Mouse (Mus musculus): Measurements from ENCODE around the gene Mark3. TPM values are rescaled to one million over a fixed set of nuclear protein-coding genes. Genes with fewer than 3 reads are reported as not detected.
A peak's percentile ranks its signal among the peaks of the same experiment; 100 is the strongest.
"Not testable (repeated sequence)": the region's sequence is repeated elsewhere in the genome, so short reads cannot be mapped to it uniquely, and the experiment has no call there.

The Mark3 gene
- total RNA-seq (2017): 92.2 to 123 TPM (median 92.7 TPM) in 3 replicates

GRCm38 (mm10) chr12:111574074-111574886 is at the start of gene Mark3:
Gene Mark3 (plus strand): TSS chr12:111574523.
- ATAC-seq (replicated peaks; ENCODE audit: insufficient number of reproducible peaks, low FRiP score, low TSS enrichment, poor library complexity, severe bottlenecking): peak; percentile 99

- ATAC-seq (replicated peaks; ENCODE audit: insufficient number of reproducible peaks, low FRiP score, low TSS enrichment, poor library complexity, severe bottlenecking): peak; percentile 75
These were observed 49.4 kb upstream of the Mark3 start for GRCm38 (mm10) chr12:111524883-111525282.

GRCm38 (mm10) chr12:111527643-111528281 is 46.6 kb upstream of the Mark3 start:
- no peak for ATAC-seq (replicated peaks; ENCODE audit: insufficient number of reproducible peaks, low FRiP score, low TSS enrichment, poor library complexity, severe bottlenecking)

GRCm38 (mm10) chr12:111529192-111529591 is 45.1 kb upstream of the Mark3 start:
- ATAC-seq (replicated peaks; ENCODE audit: insufficient number of reproducible peaks, low FRiP score, low TSS enrichment, poor library complexity, severe bottlenecking): no peak

- ATAC-seq (replicated peaks; ENCODE audit: insufficient number of reproducible peaks, low FRiP score, low TSS enrichment, poor library complexity, severe bottlenecking): no peak
These were observed 41.1 kb upstream of the Mark3 start for GRCm38 (mm10) chr12:111533096-111533794.

GRCm38 (mm10) chr12:111535281-111535680 is 39.0 kb upstream of the Mark3 start:
- no peak for ATAC-seq (replicated peaks; ENCODE audit: insufficient number of reproducible peaks, low FRiP score, low TSS enrichment, poor library complexity, severe bottlenecking)

GRCm38 (mm10) chr12:111535762-111536161 is 38.6 kb upstream of the Mark3 start:
- no peak for ATAC-seq (replicated peaks; ENCODE audit: insufficient number of reproducible peaks, low FRiP score, low TSS enrichment, poor library complexity, severe bottlenecking)

GRCm38 (mm10) chr12:111536746-111537145 is 37.6 kb upstream of the Mark3 start:
- ATAC-seq (replicated peaks; ENCODE audit: insufficient number of reproducible peaks, low FRiP score, low TSS enrichment, poor library complexity, severe bottlenecking): no peak

- ATAC-seq (replicated peaks; ENCODE audit: insufficient number of reproducible peaks, low FRiP score, low TSS enrichment, poor library complexity, severe bottlenecking): peak; percentile 2; the same call in 1 of the 2 replicates
These were observed 37.0 kb upstream of the Mark3 start for GRCm38 (mm10) chr12:111537341-111537740.

- ATAC-seq (replicated peaks; ENCODE audit: insufficient number of reproducible peaks, low FRiP score, low TSS enrichment, poor library complexity, severe bottlenecking): peak; percentile 92
These were observed 36.5 kb upstream of the Mark3 start, which contains the start of gene Eif5 for GRCm38 (mm10) chr12:111537796-111538291. Gene Eif5 (plus strand): TSS chr12:111538016.

GRCm38 (mm10) chr12:111538292-111539040 is 35.9 kb upstream of the Mark3 start:
- peak; percentile 9; the same call in 1 of the 2 replicates for ATAC-seq (replicated peaks; ENCODE audit: insufficient number of reproducible peaks, low FRiP score, low TSS enrichment, poor library complexity, severe bottlenecking)

GRCm38 (mm10) chr12:111539041-111539345 is 35.3 kb upstream of the Mark3 start:
- ATAC-seq (replicated peaks; ENCODE audit: insufficient number of reproducible peaks, low FRiP score, low TSS enrichment, poor library complexity, severe bottlenecking): peak; percentile 3; the same call in 1 of the 2 replicates

GRCm38 (mm10) chr12:111547070-111547469 is 27.3 kb upstream of the Mark3 start:
- ATAC-seq (replicated peaks; ENCODE audit: insufficient number of reproducible peaks, low FRiP score, low TSS enrichment, poor library complexity, severe bottlenecking): no peak

- ATAC-seq (replicated peaks; ENCODE audit: insufficient number of reproducible peaks, low FRiP score, low TSS enrichment, poor library complexity, severe bottlenecking): no peak
These were observed 25.6 kb upstream of the Mark3 start for GRCm38 (mm10) chr12:111548555-111549289.

- no peak for ATAC-seq (replicated peaks; ENCODE audit: insufficient number of reproducible peaks, low FRiP score, low TSS enrichment, poor library complexity, severe bottlenecking)
These were observed 23.6 kb upstream of the Mark3 start for GRCm38 (mm10) chr12:111550679-111551078.

- ATAC-seq (replicated peaks; ENCODE audit: insufficient number of reproducible peaks, low FRiP score, low TSS enrichment, poor library complexity, severe bottlenecking): no peak
These were observed 22.0 kb upstream of the Mark3 start for GRCm38 (mm10) chr12:111552342-111552741.

- ATAC-seq (replicated peaks; ENCODE audit: insufficient number of reproducible peaks, low FRiP score, low TSS enrichment, poor library complexity, severe bottlenecking): no peak
These were observed 19.0 kb upstream of the Mark3 start for GRCm38 (mm10) chr12:111555357-111555756.

GRCm38 (mm10) chr12:111555893-111556292 is 18.4 kb upstream of the Mark3 start:
- ATAC-seq (replicated peaks; ENCODE audit: insufficient number of reproducible peaks, low FRiP score, low TSS enrichment, poor library complexity, severe bottlenecking): not testable (repeated sequence)

Measured in monocyte, adult 5-6 weeks (primary cell).